Mouse (Mus musculus) testis, adult 2 months (tissue): ENCODE data around the gene Eva1b.

Experiments
- CTCF ChIP-seq: fragments of 200-500 bp; IDR thresholded peaks from 2 replicates; pipeline ENCODE4 v1.5.1; 2012; ENCODE audit warnings: low read depth, mild to moderate bottlenecking, inconsistent platforms, low read length, moderate library complexity; ENCODE audit not compliant: control insufficient read depth, insufficient read depth, insufficient replicate concordance
- POLR2A ChIP-seq: fragments of 200-500 bp; IDR thresholded peaks from 2 replicates; pipeline ENCODE4 v1.6.1; 2012; ENCODE audit warnings: low read depth, mild to moderate bottlenecking, inconsistent platforms, low read length, moderate library complexity; ENCODE audit not compliant: control insufficient read depth

DNA sequence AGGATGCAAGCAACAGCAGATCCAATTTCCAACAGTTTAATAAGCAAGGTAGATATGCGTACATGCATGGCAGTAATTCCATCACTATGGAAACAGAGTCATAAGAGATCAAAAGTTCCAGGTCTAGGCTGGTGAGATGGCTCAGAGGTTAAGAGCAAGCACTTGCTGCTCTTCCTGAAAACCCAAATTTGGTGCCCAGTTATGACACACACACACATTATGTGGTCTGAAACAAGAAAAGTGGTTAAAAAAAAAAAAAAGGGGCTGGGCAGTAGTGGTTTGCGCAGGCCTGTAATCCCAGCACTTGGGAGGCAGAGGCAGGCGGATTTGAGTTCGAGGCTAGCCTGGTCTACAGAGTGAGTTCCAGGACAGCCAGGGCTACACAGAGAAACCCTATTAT, 47.4 kb downstream of the Eva1b start:
- TF ChIP-seq CTCF (no peak), POLR2A (no peak)
